Mouse (Mus musculus) ES-CJ7 (cell line): Measurements from ENCODE around the gene Fblim1.

Source experiments
- DNase-seq: peaks from one replicate; pipeline ENCODE4 v3.0.0; 2011; ENCODE audit warnings: low read depth, low spot score

Gene Fblim1

DNA sequence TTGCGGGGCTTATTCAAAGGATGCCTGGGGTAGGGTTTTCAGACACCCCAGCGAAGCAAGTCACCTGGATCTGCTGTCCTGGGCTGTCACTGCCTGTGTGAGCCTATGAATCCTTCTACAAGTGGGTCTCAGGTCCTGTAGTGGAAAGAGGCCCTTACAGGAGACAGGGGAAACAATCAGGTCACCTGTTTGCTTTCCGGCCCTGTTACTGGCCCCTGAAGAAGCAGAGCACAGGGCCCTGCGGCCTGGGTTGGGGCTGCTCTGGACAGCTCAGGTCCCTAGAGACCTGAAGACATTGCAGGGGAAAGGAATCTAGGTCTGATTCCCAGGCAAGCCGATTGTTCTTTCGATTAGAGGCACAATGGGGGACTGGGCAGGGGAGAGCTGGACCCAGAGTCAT is 5.5 kb downstream of the Fblim1 start:
- DNase-seq = no peak

GRCm38 (mm10) chr4:141599251-141600141 is 6.4 kb downstream of the Fblim1 start:
- DNase-seq = peak; percentile 91

DNA sequence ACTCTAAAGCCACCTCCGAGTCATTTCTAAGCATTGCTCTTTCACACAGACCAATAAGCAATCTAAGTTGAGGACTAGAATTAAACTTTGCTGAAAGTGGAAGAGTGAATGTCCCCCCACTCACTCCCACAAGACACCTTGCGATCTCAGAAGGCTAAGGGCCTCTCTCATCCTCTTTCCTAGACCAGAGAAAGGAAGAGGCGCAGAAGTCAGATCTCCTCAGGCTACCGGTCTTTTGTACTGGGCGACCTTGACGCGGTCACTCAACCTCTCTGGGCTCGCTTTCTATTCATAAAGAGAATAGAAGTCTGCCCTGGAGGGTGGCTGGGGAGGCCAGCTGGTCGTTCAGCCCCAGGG is 7.0 kb downstream of the Fblim1 start:
- DNase-seq = peak; percentile 77

GRCm38 (mm10) chr4:141598199-141598893 is 7.5 kb downstream of the Fblim1 start:
- peak; percentile 99 for DNase-seq

- DNase-seq = peak; percentile 74
These were observed 9.1 kb downstream of the Fblim1 start for GRCm38 (mm10) chr4:141596700-141597328.

DNA sequence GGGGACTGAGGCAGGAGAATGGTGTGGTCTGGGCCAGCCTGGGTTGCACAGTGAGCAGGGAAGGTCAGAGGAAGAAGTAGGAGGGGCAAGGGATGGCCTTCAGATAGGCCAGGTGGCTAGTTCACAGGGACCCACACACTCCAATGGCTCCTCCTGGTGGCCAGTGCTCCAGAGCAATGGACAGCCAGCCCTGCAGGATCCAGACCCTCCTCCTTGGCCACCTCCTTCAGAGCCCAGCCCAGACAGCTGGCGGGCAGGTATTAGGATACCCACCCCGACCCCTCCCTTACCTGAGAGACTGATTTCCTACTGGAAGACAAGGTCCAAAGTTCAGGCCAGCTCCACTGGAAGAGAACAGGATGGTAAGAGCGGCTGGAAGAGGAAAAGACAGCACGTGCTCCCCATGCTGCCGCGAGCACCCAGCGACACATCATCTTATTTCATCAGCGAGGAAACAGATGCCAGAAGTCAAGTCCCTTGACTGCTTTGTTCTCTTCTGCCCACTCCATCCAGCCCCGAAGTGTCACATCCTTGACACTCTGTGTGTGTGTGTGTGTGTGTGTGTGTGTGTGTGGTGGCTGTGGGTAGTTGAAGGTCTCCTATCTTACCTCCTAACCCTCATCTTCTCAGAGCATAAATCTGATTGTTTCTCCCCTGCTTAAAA is 10.2 kb downstream of the Fblim1 start:
- no peak for DNase-seq

GRCm38 (mm10) chr4:141595138-141595537 is 10.8 kb downstream of the Fblim1 start:
- no peak for DNase-seq

- DNase-seq = peak; percentile 83
These were observed 14.3 kb downstream of the Fblim1 start for GRCm38 (mm10) chr4:141591547-141591946.

DNA sequence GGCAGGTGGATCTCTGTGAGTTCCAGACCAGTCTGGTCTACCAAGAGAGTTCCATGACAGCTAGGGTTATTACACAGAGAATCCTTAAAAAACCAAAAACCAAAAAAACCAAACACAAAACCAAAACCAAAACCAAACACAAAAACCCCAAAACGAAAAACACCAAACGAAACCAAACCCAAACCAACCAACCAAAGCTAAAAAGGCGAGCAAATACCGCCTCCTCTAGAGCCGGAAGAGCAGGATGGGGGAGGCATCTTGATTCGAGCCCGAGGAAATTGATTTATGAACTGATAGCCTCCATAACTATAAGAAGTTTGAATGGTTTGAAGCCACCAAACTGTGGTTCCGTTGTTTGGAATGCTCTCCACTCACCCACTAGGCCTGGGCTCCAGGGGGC is 22.0 kb downstream of the Fblim1 start:
- DNase-seq = no peak

DNA sequence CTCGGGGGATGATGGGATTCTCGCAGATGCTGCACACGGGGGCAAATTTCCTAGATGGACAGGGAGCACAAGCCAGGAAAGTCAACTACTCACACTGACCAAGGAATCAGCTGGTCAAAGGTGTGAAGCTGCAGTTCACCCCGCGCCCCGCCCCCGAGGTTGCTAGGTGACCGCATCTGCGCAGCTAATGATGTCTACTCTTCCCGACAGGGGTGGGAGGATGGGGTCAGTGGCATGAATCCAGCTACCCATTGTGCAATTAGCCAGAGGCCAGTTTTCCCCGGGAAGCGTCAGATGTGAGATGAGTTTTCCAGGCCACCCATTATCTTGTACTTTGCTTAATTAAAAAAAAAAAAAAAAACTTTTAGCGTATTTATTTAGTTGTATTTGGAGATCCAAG is 24.8 kb downstream of the Fblim1 start:
- DNase-seq = no peak

- no peak for DNase-seq
These were observed 27.1 kb downstream of the Fblim1 start for GRCm38 (mm10) chr4:141578833-141579232.

DNA sequence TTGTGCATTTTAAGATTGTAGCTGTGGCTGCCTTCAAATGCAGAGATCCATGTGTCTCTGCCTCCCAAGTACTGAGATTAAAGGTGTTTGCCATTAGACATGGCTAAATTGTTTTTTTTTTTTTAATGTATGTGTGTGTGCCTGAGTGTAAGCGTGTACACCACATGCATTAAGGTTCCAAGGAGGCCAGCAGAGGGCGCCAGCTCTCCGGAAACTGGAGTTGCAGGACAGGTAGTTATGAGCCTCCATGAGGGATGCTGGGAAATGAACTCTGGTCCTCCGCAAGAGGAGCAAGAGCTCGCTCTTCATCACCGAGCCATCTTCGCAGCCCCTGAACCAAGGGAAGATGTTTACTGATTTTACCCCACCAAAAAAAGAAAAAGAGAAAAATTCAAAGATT is 29.0 kb downstream of the Fblim1 start:
- peak; percentile 89 for DNase-seq

- DNase-seq = peak; percentile 85
These were observed 29.5 kb downstream of the Fblim1 start for GRCm38 (mm10) chr4:141576404-141576803.

DNA sequence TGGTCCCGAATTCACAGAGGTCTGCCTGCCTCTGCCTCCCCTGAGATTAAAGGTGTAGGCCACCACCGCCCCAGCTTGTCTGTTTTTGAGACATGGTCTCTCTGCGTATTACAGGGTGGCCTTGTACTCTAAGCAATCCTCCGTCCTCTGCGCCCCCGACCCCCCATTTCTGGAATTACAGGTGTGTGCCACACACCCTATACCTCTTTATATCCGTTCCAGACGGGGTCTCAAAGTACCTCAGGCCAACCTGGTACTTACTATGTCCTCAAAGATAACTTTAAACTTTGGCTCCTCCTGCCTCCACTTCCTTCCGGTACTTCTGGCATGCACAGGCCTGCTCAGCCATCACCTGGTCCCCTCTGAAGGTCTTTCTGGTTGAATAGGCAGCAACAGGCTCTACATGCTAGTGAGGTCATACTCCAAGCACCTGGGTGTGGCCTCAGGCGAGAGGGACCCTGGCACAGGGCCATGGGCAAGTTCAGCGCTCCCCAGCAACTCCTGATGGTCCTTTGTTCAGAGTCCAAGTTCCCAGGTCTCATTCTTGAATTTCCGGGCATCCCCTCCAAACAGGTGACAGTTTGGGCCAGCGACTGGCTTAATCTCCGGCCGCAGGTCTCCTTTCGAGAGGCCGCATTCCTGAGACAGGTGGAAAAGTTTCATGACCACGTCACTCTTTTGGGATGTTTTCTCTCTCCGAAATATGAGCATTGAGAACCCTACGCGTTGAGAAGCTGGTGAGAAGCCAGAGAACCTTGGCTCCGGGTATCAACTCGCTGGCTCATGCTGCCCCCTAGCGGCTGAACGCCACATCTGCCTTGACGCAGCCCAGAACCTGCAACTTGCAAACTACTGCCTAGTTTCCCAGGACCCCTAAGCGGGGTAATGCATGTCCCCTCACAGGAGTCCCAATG is 30.9 kb downstream of the Fblim1 start:
- DNase-seq = peak; percentile 92

DNA sequence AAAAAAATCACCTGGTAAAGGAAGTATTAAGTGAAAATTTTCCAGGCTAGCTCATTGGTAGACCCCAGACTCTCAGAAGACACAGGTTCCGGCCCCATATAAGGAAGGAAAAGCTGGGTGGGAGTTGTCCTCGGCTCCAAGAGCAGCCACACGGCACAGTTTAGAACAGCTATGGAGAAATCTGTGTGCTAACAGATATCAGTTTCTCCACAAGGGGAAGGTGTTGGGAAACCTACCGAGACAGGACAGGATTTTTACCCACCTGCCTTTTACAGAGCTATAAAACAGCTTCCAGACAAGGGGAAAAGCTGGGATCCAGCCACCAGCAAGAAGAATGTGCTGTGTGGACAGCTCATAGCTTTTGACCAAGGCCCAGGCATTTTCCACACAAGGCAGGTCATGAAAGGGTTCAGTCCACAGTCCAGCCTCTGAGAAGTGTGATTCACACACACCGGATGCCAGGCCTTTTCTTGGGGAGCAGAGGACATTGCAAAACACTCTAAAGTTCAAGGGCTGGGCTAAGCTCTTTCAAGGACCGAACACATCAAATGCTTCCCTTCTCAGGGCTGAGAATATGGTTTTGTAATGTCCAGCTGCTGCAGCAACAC is 32.4 kb downstream of the Fblim1 start:
- DNase-seq = peak; percentile 71

DNA sequence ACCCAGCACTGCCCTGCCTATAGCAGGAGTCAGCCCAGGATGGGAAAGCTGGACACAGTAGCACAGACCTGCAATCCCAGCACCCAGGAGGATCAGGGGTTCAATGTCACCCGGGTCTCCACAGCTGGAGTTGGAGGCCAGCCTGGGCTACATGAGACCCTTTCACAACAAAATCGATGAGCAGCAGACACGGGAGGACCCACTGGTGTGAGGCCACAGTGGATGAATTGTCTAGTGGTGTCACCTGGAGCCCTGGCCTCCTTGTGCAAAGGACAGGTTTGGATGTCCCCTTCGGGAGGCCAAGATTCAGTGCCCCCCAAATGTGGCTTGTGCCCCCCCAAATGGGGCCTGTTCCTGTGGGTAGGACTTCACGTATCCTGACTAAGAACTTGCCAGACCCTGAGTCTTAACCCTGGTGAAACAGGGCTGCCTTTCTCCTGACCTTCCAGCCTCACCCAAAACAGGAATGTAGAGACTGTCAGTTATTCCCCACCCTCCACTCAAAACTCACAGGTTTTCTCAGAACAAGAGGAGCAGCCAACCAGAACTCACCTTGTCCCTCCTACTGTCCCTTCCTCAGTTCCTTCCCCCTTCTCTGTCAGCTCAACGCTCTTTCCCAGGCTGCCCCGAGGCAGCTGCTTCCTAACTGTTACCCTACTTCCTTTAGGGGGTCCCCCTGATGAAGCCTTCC is 33.1 kb downstream of the Fblim1 start:
- peak; percentile 92 for DNase-seq

GRCm38 (mm10) chr4:141571934-141572333 is 34.0 kb downstream of the Fblim1 start:
- DNase-seq = peak; percentile 89

GRCm38 (mm10) chr4:141571337-141571739 is 34.6 kb downstream of the Fblim1 start:
- DNase-seq = peak; percentile 74

GRCm38 (mm10) chr4:141570821-141571220 is 35.1 kb downstream of the Fblim1 start:
- no peak for DNase-seq

DNA sequence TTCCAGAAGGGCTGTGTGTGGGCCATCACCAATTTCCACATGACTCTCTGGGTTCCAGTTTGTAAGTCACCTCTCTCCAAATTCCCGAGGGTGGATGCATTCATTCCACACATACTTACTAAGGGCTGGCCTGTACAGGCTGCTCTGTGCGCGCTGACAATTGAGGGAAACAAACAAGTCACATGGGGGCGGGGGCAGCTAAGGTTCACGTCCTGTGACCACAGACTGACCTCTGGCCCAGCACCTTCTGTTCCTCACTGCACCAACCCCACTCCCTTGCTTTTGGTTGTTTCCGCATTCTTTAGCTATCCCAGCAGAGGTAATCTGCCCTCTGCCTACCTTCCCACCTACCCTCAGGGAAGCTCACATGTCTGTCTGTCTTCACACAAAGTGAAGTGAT is 35.9 kb downstream of the Fblim1 start:
- DNase-seq = peak; percentile 100
